Mouse (Mus musculus): ENCODE measurements around the gene Arl4d.

DNA sequence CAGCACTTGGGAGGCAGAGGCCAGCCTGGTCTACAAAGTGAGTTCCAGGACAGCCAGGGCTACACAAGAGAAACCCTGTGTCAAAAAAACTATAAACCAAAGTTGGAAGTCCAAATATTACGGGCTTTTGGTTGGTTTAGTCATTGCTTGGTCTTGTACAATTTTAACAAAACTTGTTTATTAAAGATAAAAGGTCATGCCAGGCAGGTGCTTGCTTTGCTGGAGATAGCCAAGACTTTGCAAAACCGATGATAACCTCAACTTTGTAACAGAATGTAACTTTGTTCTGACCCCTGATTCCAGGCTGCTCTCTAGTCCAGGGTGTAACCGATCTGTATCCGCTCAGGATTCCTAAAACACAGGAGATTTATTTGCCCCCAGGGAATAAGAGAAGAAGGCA, 9.0 kb upstream of the Arl4d start:
- TF ChIP-seq POLR2A (IDR thresholded peaks at IDR 0.05; ENCODE audit: control insufficient read depth, extremely low read depth, insufficient read depth, low read length, poor library complexity) (no peak), CTCF (IDR thresholded peaks at IDR 0.05; ENCODE audit: borderline replicate concordance, control insufficient read depth, extremely low read depth, insufficient read depth, low read length, poor library complexity) (no peak)

All from thymus, adult 2 months (tissue).